Mouse (Mus musculus) testis, adult 2 months (tissue): ENCODE measurements around the gene Nos3.

ENCODE experiments used
- CTCF ChIP-seq: fragments of 200-500 bp; IDR thresholded peaks from 2 replicates; pipeline ENCODE4 v1.5.1; 2012; ENCODE audit warnings: low read depth, mild to moderate bottlenecking, inconsistent platforms, low read length, moderate library complexity; ENCODE audit not compliant: control insufficient read depth, insufficient read depth, insufficient replicate concordance
- POLR2A ChIP-seq: fragments of 200-500 bp; IDR thresholded peaks from 2 replicates; pipeline ENCODE4 v1.6.1; 2012; ENCODE audit warnings: low read depth, mild to moderate bottlenecking, inconsistent platforms, low read length, moderate library complexity; ENCODE audit not compliant: control insufficient read depth

GRCm38 (mm10) chr5:24423129-24424003, 58.8 kb downstream of the Nos3 start, which contains the start of the genes Cdk5 and Slc4a2:
- peak; percentile 56 for TF ChIP-seq POLR2A
- TF ChIP-seq CTCF = no peak
